Mouse (Mus musculus) MEL (cell line): ENCODE results near the gene Btnl2. TPM values are rescaled to one million over a fixed set of nuclear protein-coding genes. Genes with fewer than 3 reads are reported as not detected.

Source experiments
- DNase-seq: peaks from one replicate; pipeline ENCODE4 v3.0.0; 2011; ENCODE audit warnings: low read depth, low spot score
- H3K27ac ChIP-seq: 2 replicates; pipeline ENCODE4 v1.5.1; 2012; ENCODE audit warnings: low read depth, mild to moderate bottlenecking, control low read depth, low read length, moderate library complexity; ENCODE audit not compliant: control insufficient read depth
- H3K27me3 ChIP-seq, 2 experiments: fragments of 150-350 bp in 1 of 2; sonication (generic) in 1 of 2; 2 replicates each; pipeline ENCODE4 v1.6.1; 2012; ENCODE audit warnings: low read length in 2 of 2, mild to moderate bottlenecking in 2 of 2, improper control_type of control experiment in 1 of 2, moderate library complexity in 1 of 2; ENCODE audit not compliant: insufficient read depth in 2 of 2, control insufficient read depth in 1 of 2
- H3K36me3 ChIP-seq, 2 experiments: 2 replicates each; pipeline ENCODE4 v1.6.1; 2012 to 2014; ENCODE audit warnings: low read length in 2 of 2, improper control_type of control experiment in 1 of 2, inconsistent platforms in 1 of 2, mild to moderate bottlenecking in 1 of 2; ENCODE audit not compliant: insufficient read depth in 2 of 2, control insufficient read depth in 1 of 2
- H3K4me1 ChIP-seq, 2 experiments: fragments of 150-350 bp in 1 of 2; sonication (generic) in 1 of 2; 2 replicates each; pipeline ENCODE4 v1.6.1; 2012; ENCODE audit warnings: low read length in 2 of 2, improper control_type of control experiment in 1 of 2, mild to moderate bottlenecking in 1 of 2; ENCODE audit not compliant: insufficient read depth in 2 of 2, control insufficient read depth in 1 of 2
- H3K4me3 ChIP-seq, 2 experiments: fragments of 150-350 bp in 1 of 2; sonication (generic) in 1 of 2; 2 replicates each; pipeline ENCODE4 v1.5.1; 2012; ENCODE audit warnings: low read depth in 2 of 2, low read length in 2 of 2, mild to moderate bottlenecking in 2 of 2, moderate library complexity in 2 of 2, control low read depth in 1 of 2, improper control_type of control experiment in 1 of 2; ENCODE audit not compliant: control insufficient read depth in 1 of 2, insufficient read depth in 1 of 2
- H3K79me2 ChIP-seq: 2 replicates; pipeline ENCODE4 v1.6.1; 2012; ENCODE audit warnings: mild to moderate bottlenecking, low read length, moderate library complexity; ENCODE audit not compliant: control insufficient read depth, poor library complexity, insufficient read depth
- H3K9ac ChIP-seq: 2 replicates; pipeline ENCODE4 v1.6.1; 2012; ENCODE audit warnings: low read depth, mild to moderate bottlenecking, control low read depth, low read length, moderate library complexity; ENCODE audit not compliant: control insufficient read depth, poor library complexity, severe bottlenecking
- H3K9me3 ChIP-seq: fragments of 150-350 bp; sonication (generic); replicated peaks from 2 replicates; pipeline ENCODE4 v1.6.1; 2012; ENCODE audit warnings: mild to moderate bottlenecking, low read length, improper control_type of control experiment, moderate library complexity; ENCODE audit not compliant: insufficient read depth
- BHLHE40 ChIP-seq: IDR thresholded peaks from 2 replicates; pipeline ENCODE4 v1.6.1; 2012; ENCODE audit warnings: low read depth, mild to moderate bottlenecking, inconsistent platforms, low read length, improper control_type of control experiment, borderline replicate concordance
- CHD2 ChIP-seq: IDR thresholded peaks from 2 replicates; pipeline ENCODE4 v1.6.1; 2011; ENCODE audit warnings: low read length, improper control_type of control experiment
- CTCF ChIP-seq, 3 experiments: IDR thresholded peaks in 2 of 3; conservative IDR thresholded peaks in 1 of 3; 2 replicates each; pipeline ENCODE4 v1.5.1; 2011 to 2012; ENCODE audit warnings: low read length in 3 of 3, low read depth in 2 of 3, mild to moderate bottlenecking in 2 of 3, improper control_type of control experiment in 1 of 3, inconsistent platforms in 1 of 3, mixed read lengths in 1 of 3, moderate library complexity in 1 of 3; ENCODE audit not compliant: control insufficient read depth in 1 of 3, insufficient read depth in 1 of 3, poor library complexity in 1 of 3, severe bottlenecking in 1 of 3
- E2F4 ChIP-seq: IDR thresholded peaks from 2 replicates; pipeline ENCODE4 v1.6.1; 2011; ENCODE audit warnings: low read depth, low read length, improper control_type of control experiment, borderline replicate concordance
- ELF1 ChIP-seq: IDR thresholded peaks from 2 replicates; pipeline ENCODE4 v1.6.1; 2014; ENCODE audit warnings: low read depth, mild to moderate bottlenecking, inconsistent platforms, low read length, improper control_type of control experiment, moderate library complexity
- EP300 ChIP-seq, 2 experiments: IDR thresholded peaks; 2 replicates each; pipeline ENCODE4 v1.6.1; 2011; ENCODE audit warnings: improper control_type of control experiment in 2 of 2, low read length in 2 of 2, low read depth in 1 of 2, mild to moderate bottlenecking in 1 of 2
- GABPA ChIP-seq: IDR thresholded peaks from 2 replicates; pipeline ENCODE4 v1.6.1; 2012; ENCODE audit warnings: low read depth, mild to moderate bottlenecking, inconsistent platforms, low read length, improper control_type of control experiment, moderate library complexity
- JUND ChIP-seq: IDR thresholded peaks from 2 replicates; pipeline ENCODE4 v1.6.1; 2011; ENCODE audit warnings: low read depth, mild to moderate bottlenecking, improper control_type of control experiment, low read length
- KAT2A ChIP-seq: conservative IDR thresholded peaks from 2 replicates; pipeline ENCODE4 v1.6.1; 2012; ENCODE audit warnings: low read depth, low read length, improper control_type of control experiment, inconsistent platforms
- MAFK ChIP-seq: IDR thresholded peaks from 2 replicates; pipeline ENCODE4 v1.6.1; 2011; ENCODE audit warnings: low read depth, mild to moderate bottlenecking, low read length, improper control_type of control experiment, borderline replicate concordance
- MAX ChIP-seq: IDR thresholded peaks from 2 replicates; pipeline ENCODE4 v1.6.1; 2011; ENCODE audit warnings: low read length, improper control_type of control experiment
- MAZ ChIP-seq: IDR thresholded peaks from 2 replicates; pipeline ENCODE4 v1.6.1; 2012; ENCODE audit warnings: low read depth, mild to moderate bottlenecking, inconsistent platforms, low read length, improper control_type of control experiment
- MXI1 ChIP-seq: IDR thresholded peaks from 2 replicates; pipeline ENCODE4 v1.6.1; 2011; ENCODE audit warnings: mild to moderate bottlenecking, low read depth, low read length, improper control_type of control experiment
- MYC ChIP-seq: IDR thresholded peaks from 2 replicates; pipeline ENCODE4 v1.6.1; 2011; ENCODE audit warnings: low read depth, mild to moderate bottlenecking, low read length, improper control_type of control experiment, moderate library complexity
- NRF1 ChIP-seq: IDR thresholded peaks from 2 replicates; pipeline ENCODE4 v1.6.1; 2014; ENCODE audit warnings: low read depth, mild to moderate bottlenecking, inconsistent platforms, low read length, improper control_type of control experiment, moderate library complexity; ENCODE audit not compliant: poor library complexity, insufficient read depth, severe bottlenecking
- RAD21 ChIP-seq: IDR thresholded peaks from 2 replicates; pipeline ENCODE4 v1.6.1; 2011; ENCODE audit warnings: mild to moderate bottlenecking, low read depth, low read length, improper control_type of control experiment
- SMC3 ChIP-seq: IDR thresholded peaks from 2 replicates; pipeline ENCODE4 v1.6.1; 2011; ENCODE audit warnings: low read depth, low read length, improper control_type of control experiment
- TAL1 ChIP-seq: IDR thresholded peaks from 2 replicates; pipeline ENCODE4 v1.6.1; 2012; ENCODE audit warnings: mild to moderate bottlenecking, inconsistent platforms, low read length, moderate library complexity, mixed read lengths
- TBP ChIP-seq: IDR thresholded peaks from 2 replicates; pipeline ENCODE4 v1.8.0; 2011; ENCODE audit warnings: low read depth, low read length, improper control_type of control experiment
- UBTF ChIP-seq: IDR thresholded peaks from 2 replicates; pipeline ENCODE4 v1.6.1; 2012; ENCODE audit warnings: low read depth, mild to moderate bottlenecking, inconsistent platforms, low read length, improper control_type of control experiment, moderate library complexity, borderline replicate concordance; ENCODE audit not compliant: insufficient read depth
- USF1 ChIP-seq: IDR thresholded peaks from 2 replicates; pipeline ENCODE4 v1.6.1; 2014; ENCODE audit warnings: low read depth, mild to moderate bottlenecking, inconsistent platforms, low read length, improper control_type of control experiment, moderate library complexity
- USF2 ChIP-seq, 2 experiments: IDR thresholded peaks; 2 replicates each; pipeline ENCODE4 v1.6.1; 2011 to 2012; ENCODE audit warnings: improper control_type of control experiment in 2 of 2, low read length in 2 of 2, borderline replicate concordance in 1 of 2, inconsistent platforms in 1 of 2, low read depth in 1 of 2, mild to moderate bottlenecking in 1 of 2; ENCODE audit not compliant: insufficient read depth in 1 of 2
- ZC3H11A ChIP-seq: IDR thresholded peaks from 2 replicates; pipeline ENCODE4 v1.6.1; 2012; ENCODE audit warnings: low read depth, mild to moderate bottlenecking, inconsistent platforms, low read length, improper control_type of control experiment
- ZKSCAN1 ChIP-seq: IDR thresholded peaks from 2 replicates; pipeline ENCODE4 v1.6.1; 2012; ENCODE audit warnings: low read depth, mild to moderate bottlenecking, inconsistent platforms, low read length, improper control_type of control experiment, moderate library complexity
- ZMIZ1 ChIP-seq: IDR thresholded peaks from 2 replicates; pipeline ENCODE4 v1.6.1; 2012; ENCODE audit warnings: low read depth, mild to moderate bottlenecking, inconsistent platforms, low read length, improper control_type of control experiment, moderate library complexity
- polyA plus RNA-seq, 2 experiments: library from polyadenylated mRNA; stranded (reverse) in 1 of 2; unstranded in 1 of 2; fragments of >175 nt in 1 of 2; fragments of >200 nt in 1 of 2; gene quantifications; 2 replicates each; pipeline versions ENCODE4 v1.2.1 to v1.2.4; 2012; ENCODE audit warnings: low replicate concordance in 2 of 2, low read depth in 1 of 2; ENCODE audit not compliant: insufficient read length in 2 of 2, insufficient read depth in 1 of 2, missing spikeins in 1 of 2
- total RNA-seq: library from RNA; depleted of rRNA; stranded (reverse); fragments of 300-350 nt; gene quantifications from 2 replicates; pipeline ENCODE4 v1.2.3, GENCODE M21; 2012

Gene Btnl2
- total and polyA plus RNA-seq, 3 experiments = not detected

- DNase-seq = peak; percentile 40
- H3K36me3 ChIP-seq = no peaks in the 10 kb centered on the region
- no peak overlapping the region for H3K27ac ChIP-seq
- H3K9ac ChIP-seq = no peak overlapping the region
- no peaks in the 10 kb centered on the region for H3K4me1 ChIP-seq
- no peaks in the 10 kb centered on the region for H3K79me2 ChIP-seq
- H3K27me3 ChIP-seq = no peaks in the 10 kb centered on the region
- no peak overlapping the region for H3K4me3 ChIP-seq
- peak; percentile 5 for TF ChIP-seq RAD21
- no peak for TF ChIP-seq CHD2
- no peak for TF ChIP-seq TAL1
- TF ChIP-seq USF2 (IDR thresholded peaks at IDR 0.05; ENCODE audit: borderline replicate concordance in 1 of 2, insufficient read depth in 1 of 2, low read depth in 1 of 2, low read length in 2 of 2) = no peak
- no peak for TF ChIP-seq E2F4
- TF ChIP-seq EP300 (IDR thresholded peaks at IDR 0.05; ENCODE audit: low read depth in 1 of 2, low read length in 2 of 2) = no peak
- TF ChIP-seq CTCF (IDR thresholded peaks at IDR 0.05 in 2 of 3, conservative IDR thresholded peaks at IDR 0.05 in 1 of 3; ENCODE audit: control insufficient read depth in 1 of 3, insufficient read depth in 1 of 3, low read depth in 2 of 3, low read length in 3 of 3, poor library complexity in 1 of 3, severe bottlenecking in 1 of 3) = peak; percentile 30 to 40 (median 33)
- no peak for TF ChIP-seq ZC3H11A
- TF ChIP-seq JUND = no peak
- peak; percentile 42 for TF ChIP-seq SMC3
- no peak for TF ChIP-seq KAT2A
- TF ChIP-seq MYC = no peak
- TF ChIP-seq TBP = no peak
- TF ChIP-seq ELF1 = no peak
- no peak for TF ChIP-seq MXI1
- no peak for TF ChIP-seq USF1
- no peak for TF ChIP-seq MAZ
- TF ChIP-seq MAX = no peak
- TF ChIP-seq ZKSCAN1 = no peak
- TF ChIP-seq GABPA = no peak
- H3K9me3 ChIP-seq = no peaks in the 10 kb centered on the region
Observed at GRCm38 (mm10) chr17:34388513-34388912, 33.9 kb downstream of the Btnl2 start.

- no peak for DNase-seq
- Histone ChIP-seq H3K36me3 (no peaks in the 10 kb centered on the region), H3K9me3 (no peaks in the 10 kb centered on the region), H3K4me3 (no peak overlapping the region), H3K27ac (no peak overlapping the region), H3K27me3 (no peaks in the 10 kb centered on the region), H3K79me2 (no peaks in the 10 kb centered on the region), H3K4me1 (no peaks in the 10 kb centered on the region), H3K9ac (no peak overlapping the region)
- no peak for TF ChIP-seq MAFK
- TF ChIP-seq UBTF = no peak
- no peak for TF ChIP-seq ZMIZ1
- TF ChIP-seq CHD2 = no peak
- TF ChIP-seq TAL1 = no peak
- no peak for TF ChIP-seq USF1
- TF ChIP-seq NRF1 = no peak
- TF ChIP-seq BHLHE40 = no peak
- TF ChIP-seq RAD21 = no peak
Observed at GRCm38 (mm10) chr17:34391507-34391906, 36.9 kb downstream of the Btnl2 start.
